Mouse (Mus musculus) Patski (cell line): ENCODE results near the gene Ostf1. TPM values are rescaled to one million over a fixed set of nuclear protein-coding genes. Genes with fewer than 3 reads are reported as not detected.
A peak's percentile ranks its signal among the peaks of the same experiment; 100 is the strongest.

ENCODE experiments used
- ATAC-seq: fragments of 100-300 bp; one replicate; pipeline ENCODE4 v1.8.0; 2021
- CTCF ChIA-PET: fragments of 350-600 bp; sonication (Branson Sonifier 250); formaldehyde crosslinking; loops from one replicate; lab custom pipeline; 2022; ENCODE audit warnings: inconsistent platforms; lab: Charles Lee
- POLR2A ChIA-PET: fragments of 350-600 bp; sonication (Branson Sonifier 250); formaldehyde crosslinking; loops from one replicate; lab custom pipeline; 2022; ENCODE audit warnings: antibody characterized with exemption, inconsistent platforms; lab: Charles Lee
- DNase-seq: peaks from one replicate; pipeline ENCODE4 v3.0.0-alpha.2; 2011; ENCODE audit warnings: low read depth, low spot score
- H3K27me3 ChIP-seq: fragments of 371-371 bp; one replicate; pipeline ENCODE4 v1.5.1; 2021
- CTCF ChIP-seq: fragments of 100-300 bp; IDR thresholded peaks from one replicate; pipeline ENCODE4 v1.5.1; 2021
- in situ Hi-C: fragments of 300-500 bp; cut with MboI; formaldehyde crosslinking; loops from 3 replicates; pipeline ENCODE4 v1.11.1; 2018; ENCODE audit warnings: low pct_unique_long_range_greater_than_20kb, mixed read lengths
- polyA plus RNA-seq: library from polyadenylated mRNA; unstranded; gene quantifications from one replicate; pipeline ENCODE4 v1.2.3, GENCODE M21; 2021

Ostf1 gene
- 101 TPM for polyA plus RNA-seq

GRCm38 (mm10) chr19:18631644-18632219 is at the start of gene Ostf1, which contains the start of gene Nmrk1:
Gene Ostf1, minus strand, starts transcription at chr19:18631823.
Gene Nmrk1, plus strand, starts transcription at chr19:18631950.
- no peak for TF ChIP-seq CTCF
- in situ Hi-C loops = no loop called here
- CTCF ChIA-PET = interaction anchor here (0.9 to 1.6 kb wide), 3 partner anchors 8 to 187 kb away, joined by 3 to 7 read pairs (median 3); no protein-coding TSS in a partner anchor
- POLR2A ChIA-PET = interaction anchor here (0.6 kb wide), 1 partner anchor 77 kb away, joined by 3 read pairs; no protein-coding TSS in a partner anchor
- ATAC-seq (peak; percentile 99), DNase-seq (peak; percentile 75)
- H3K27me3 ChIP-seq = no peaks in the 10 kb centered on the region

- DNase-seq (no peak), ATAC-seq (no peak)
- TF ChIP-seq CTCF = no peak
- CTCF ChIA-PET = interaction anchor here (1.0 to 2.3 kb wide), 3 partner anchors 13 to 157 kb away, joined by 3 to 7 read pairs (median 4); no protein-coding TSS in a partner anchor
- H3K27me3 ChIP-seq = no peaks in the 10 kb centered on the region
- POLR2A ChIA-PET = no interaction called here
- in situ Hi-C loops = no loop called here
Observed at GRCm38 (mm10) chr19:18673116-18673515, 41.5 kb upstream of the Ostf1 start.

GRCm38 (mm10) chr19:18672498-18672897 is 40.9 kb upstream of the Ostf1 start:
- H3K27me3 ChIP-seq = no peaks in the 10 kb centered on the region
- TF ChIP-seq CTCF = no peak
- DNase-seq (no peak), ATAC-seq (no peak)
- ChIA-PET CTCF (interaction anchor here (0.5 to 2.3 kb wide), 4 partner anchors 9 to 158 kb away, joined by 3 to 7 read pairs (median 4); no protein-coding TSS in a partner anchor), POLR2A (no interaction called here)
- in situ Hi-C loops = no loop called here

GRCm38 (mm10) chr19:18671056-18671741 is 39.6 kb upstream of the Ostf1 start:
- H3K27me3 ChIP-seq = no peaks in the 10 kb centered on the region
- in situ Hi-C loops = no loop called here
- TF ChIP-seq CTCF = no peak
- ChIA-PET CTCF (interaction anchor here (1.0 to 1.3 kb wide), 2 partner anchors 12 to 29 kb away, joined by 3 read pairs; no protein-coding TSS in a partner anchor), POLR2A (no interaction called here)
- ATAC-seq = peak; percentile 55
- DNase-seq = no peak

- TF ChIP-seq CTCF = no peak
- ChIA-PET POLR2A (interaction anchor here (1.0 to 1.1 kb wide), 2 partner anchors 9 to 12 kb away, joined by 3 to 4 read pairs; no protein-coding TSS in a partner anchor), CTCF (interaction anchor here (0.9 to 1.3 kb wide), 2 partner anchors 11 to 18 kb away, joined by 3 read pairs; no protein-coding TSS in a partner anchor)
- no peaks in the 10 kb centered on the region for H3K27me3 ChIP-seq
- DNase-seq (peak; percentile 88), ATAC-seq (peak; percentile 96)
- in situ Hi-C loops = no loop called here
Observed at GRCm38 (mm10) chr19:18670608-18671007, 39.0 kb upstream of the Ostf1 start, which contains the start of gene Carnmt1. Gene Carnmt1, plus strand, starts transcription at chr19:18670764.

GRCm38 (mm10) chr19:18669551-18669950 is 37.9 kb upstream of the Ostf1 start:
- no peak for TF ChIP-seq CTCF
- in situ Hi-C loops = no loop called here
- ChIA-PET POLR2A (interaction anchor here (0.7 to 1.1 kb wide), 3 partner anchors 8 to 1743 kb away, joined by 3 to 4 read pairs (median 3); no protein-coding TSS in a partner anchor), CTCF (interaction anchor here (0.9 kb wide), 1 partner anchor 17 kb away, joined by 3 read pairs; no protein-coding TSS in a partner anchor)
- no peaks in the 10 kb centered on the region for H3K27me3 ChIP-seq
- no peak for ATAC-seq
- DNase-seq = no peak

- in situ Hi-C loops = no loop called here
- POLR2A ChIA-PET = no interaction called here
- DNase-seq = no peak
Observed at GRCm38 (mm10) chr19:18666966-18667365, 35.3 kb upstream of the Ostf1 start.

GRCm38 (mm10) chr19:18663904-18664303 is 32.3 kb upstream of the Ostf1 start:
- H3K27me3 ChIP-seq = no peaks in the 10 kb centered on the region
- no peak for DNase-seq
- ATAC-seq = no peak
- in situ Hi-C loops = no loop called here
- ChIA-PET CTCF (no interaction called here), POLR2A (no interaction called here)
- peak; percentile 22 for TF ChIP-seq CTCF

More at GRCm38 (mm10) chr19:18666966-18667365, 35.3 kb upstream of the Ostf1 start:
- ATAC-seq = no peak
- no peak for TF ChIP-seq CTCF
- CTCF ChIA-PET = interaction anchor here (1.1 kb wide), 1 partner anchor 28 kb away, joined by 3 read pairs; no protein-coding TSS in a partner anchor
- no peaks in the 10 kb centered on the region for H3K27me3 ChIP-seq

- H3K27me3 ChIP-seq = no peaks in the 10 kb centered on the region
- ATAC-seq = peak; percentile 42
- in situ Hi-C loops = no loop called here
- ChIA-PET POLR2A (interaction anchor here (1.0 to 1.1 kb wide), 2 partner anchors 8 to 46 kb away, joined by 3 read pairs; no protein-coding TSS in a partner anchor), CTCF (interaction anchor here (0.8 to 2.4 kb wide), 2 partner anchors 17 to 22 kb away, joined by 3 to 7 read pairs; no protein-coding TSS in a partner anchor)
- TF ChIP-seq CTCF = no peak
- no peak for DNase-seq
Observed at GRCm38 (mm10) chr19:18661683-18662082, 30.1 kb upstream of the Ostf1 start.

- ATAC-seq (no peak), DNase-seq (no peak)
- in situ Hi-C loops = no loop called here
- ChIA-PET CTCF (interaction anchor here (1.1 to 2.4 kb wide), 2 partner anchors 16 to 25 kb away, joined by 3 to 7 read pairs; no protein-coding TSS in a partner anchor), POLR2A (no interaction called here)
- TF ChIP-seq CTCF = no peak
- no peaks in the 10 kb centered on the region for H3K27me3 ChIP-seq
Observed at GRCm38 (mm10) chr19:18660466-18660865, 28.8 kb upstream of the Ostf1 start.
